Mouse (Mus musculus): ENCODE data around the gene Gapt. TPM values are rescaled to one million over a fixed set of nuclear protein-coding genes. Genes with fewer than 3 reads are reported as not detected.

Gapt gene
- polyA plus RNA-seq, 1 experiment from 2014 or later: 3.6 TPM

GRCm38 (mm10) chr13:110367961-110368555 lies 11.1 kb upstream of the Gapt start:
- Histone ChIP-seq H3K9me3 (replicated peaks; ENCODE audit: control insufficient read depth, low read length) (no peaks in the 10 kb centered on the region), H3K4me1 (ENCODE audit: control insufficient read depth, low read depth, low read length) (peaks cover 3% of the 10 kb centered on the region; the same call in 1 of the 2 replicates), H3K4me3 (ENCODE audit: low read depth, low read length) (no peak overlapping the region), H3K9ac (ENCODE audit: low read depth, low read length) (no peak overlapping the region), H3K27ac (ENCODE audit: low read length) (no peak overlapping the region), H3K36me3 (ENCODE audit: control insufficient read depth, insufficient read depth) (no peaks in the 10 kb centered on the region), H3K4me2 (ENCODE audit: low read depth, low read length) (no peak overlapping the region), H3K27me3 (ENCODE audit: control insufficient read depth, insufficient read depth, low read depth, low read length) (no peaks in the 10 kb centered on the region)
- peak; percentile 59 for ATAC-seq (ENCODE audit: low read depth)
- WGBS (ENCODE audit: insufficient replicate concordance): 52% methylated on average over 3 of the region's 3 CpGs

GRCm38 (mm10) chr13:110366477-110366876 lies 9.5 kb upstream of the Gapt start:
- H3K9ac ChIP-seq (ENCODE audit: low read depth, low read length): no peak overlapping the region
- peak; percentile 62 for ATAC-seq (ENCODE audit: low read depth)
- no peaks in the 10 kb centered on the region for H3K36me3 ChIP-seq (ENCODE audit: control insufficient read depth, insufficient read depth)
- peaks cover 3% of the 10 kb centered on the region; the same call in 1 of the 2 replicates for H3K4me1 ChIP-seq (ENCODE audit: control insufficient read depth, low read depth, low read length)
- no peak overlapping the region; the same call in 1 of the 2 replicates for H3K4me2 ChIP-seq (ENCODE audit: low read depth, low read length)
- no peak overlapping the region for H3K4me3 ChIP-seq (ENCODE audit: low read depth, low read length)
- peak overlapping the region; percentile 33 for H3K27ac ChIP-seq (ENCODE audit: low read length)
- WGBS (ENCODE audit: insufficient replicate concordance): 43% methylated on average over 3 of the region's 3 CpGs
- H3K27me3 ChIP-seq (ENCODE audit: control insufficient read depth, insufficient read depth, low read depth, low read length): no peaks in the 10 kb centered on the region
- H3K9me3 ChIP-seq (replicated peaks; ENCODE audit: control insufficient read depth, low read length): no peaks in the 10 kb centered on the region

DNA sequence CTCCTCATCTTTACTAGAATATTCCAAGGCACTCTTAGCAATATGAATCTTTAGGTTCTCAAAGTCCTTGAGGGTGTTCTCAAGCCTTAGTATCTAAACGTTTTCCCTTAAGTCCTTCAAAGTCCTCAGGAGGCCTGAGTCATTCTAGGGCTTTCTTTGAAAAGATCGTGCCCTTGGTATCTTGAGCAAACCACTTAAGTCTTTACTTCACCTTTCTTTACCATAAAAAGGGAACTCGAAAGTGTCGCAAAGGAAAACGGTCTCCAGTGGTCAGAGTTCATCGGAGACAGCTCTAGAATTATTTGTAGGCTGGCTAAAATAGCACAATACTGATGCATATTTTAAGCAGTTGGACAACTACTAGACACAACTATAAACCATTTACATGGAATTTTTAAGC lies 6.7 kb upstream of the Gapt start:
- 21% methylated on average over 6 of the region's 6 CpGs for WGBS (ENCODE audit: insufficient replicate concordance)
- no peak for ATAC-seq (ENCODE audit: low read depth)
- H3K27me3 ChIP-seq (ENCODE audit: control insufficient read depth, insufficient read depth, low read depth, low read length): no peaks in the 10 kb centered on the region

GRCm38 (mm10) chr13:110351051-110351450 lies 5.9 kb downstream of the Gapt start:
- 66% methylated on average over 6 of the region's 6 CpGs for WGBS (ENCODE audit: insufficient replicate concordance)
- no peak overlapping the region for H3K4me3 ChIP-seq (ENCODE audit: low read depth, low read length)
- H3K4me2 ChIP-seq (ENCODE audit: low read depth, low read length): no peak overlapping the region
- no peaks in the 10 kb centered on the region; the same call in 1 of the 2 replicates for H3K4me1 ChIP-seq (ENCODE audit: control insufficient read depth, low read depth, low read length)
- no peak overlapping the region for H3K27ac ChIP-seq (ENCODE audit: low read length)
- ATAC-seq (ENCODE audit: low read depth): no peak
- no peak overlapping the region for H3K9ac ChIP-seq (ENCODE audit: low read depth, low read length)
- H3K27me3 ChIP-seq (ENCODE audit: control insufficient read depth, insufficient read depth, low read depth, low read length): no peaks in the 10 kb centered on the region
- H3K36me3 ChIP-seq (ENCODE audit: control insufficient read depth, insufficient read depth): no peaks in the 10 kb centered on the region
- H3K9me3 ChIP-seq (replicated peaks; ENCODE audit: control insufficient read depth, low read length): no peaks in the 10 kb centered on the region

More for the DNA sequence above, 6.7 kb upstream of the Gapt start:
- H3K4me2 ChIP-seq (ENCODE audit: low read depth, low read length): no peak overlapping the region
- peaks cover 3% of the 10 kb centered on the region; the same call in 1 of the 2 replicates for H3K4me1 ChIP-seq (ENCODE audit: control insufficient read depth, low read depth, low read length)
- H3K9me3 ChIP-seq (replicated peaks; ENCODE audit: control insufficient read depth, low read length): no peaks in the 10 kb centered on the region
- no peak overlapping the region for H3K9ac ChIP-seq (ENCODE audit: low read depth, low read length)
- H3K4me3 ChIP-seq (ENCODE audit: low read depth, low read length): no peak overlapping the region
- H3K27ac ChIP-seq (ENCODE audit: low read length): no peak overlapping the region
- H3K36me3 ChIP-seq (ENCODE audit: control insufficient read depth, insufficient read depth): no peaks in the 10 kb centered on the region

DNA sequence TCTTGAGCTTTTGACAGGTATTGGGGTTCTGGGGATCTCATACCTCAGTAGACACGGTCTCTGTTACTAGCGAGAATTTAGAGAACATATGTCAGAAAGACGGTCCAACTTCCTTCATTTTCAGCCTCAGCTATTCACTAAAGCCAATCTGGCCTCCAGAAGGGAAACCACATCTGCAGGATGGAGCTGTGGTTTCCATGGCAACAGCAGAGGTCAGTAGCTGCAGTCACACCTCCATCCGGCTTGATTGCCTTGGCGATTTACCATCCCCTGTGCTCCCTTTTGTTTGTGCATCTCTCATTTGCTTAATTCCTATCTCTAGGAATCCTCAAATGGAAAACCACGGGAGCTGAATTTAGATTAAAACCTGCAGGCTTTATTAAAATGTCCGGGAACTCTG lies 10.3 kb downstream of the Gapt start:
- H3K9ac ChIP-seq (ENCODE audit: low read depth, low read length): no peak overlapping the region
- H3K27me3 ChIP-seq (ENCODE audit: control insufficient read depth, insufficient read depth, low read depth, low read length): no peaks in the 10 kb centered on the region
- H3K36me3 ChIP-seq (ENCODE audit: control insufficient read depth, insufficient read depth): no peaks in the 10 kb centered on the region
- H3K27ac ChIP-seq (ENCODE audit: low read length): no peak overlapping the region
- H3K4me2 ChIP-seq (ENCODE audit: low read depth, low read length): no peak overlapping the region
- no peaks in the 10 kb centered on the region; the same call in 1 of the 2 replicates for H3K4me1 ChIP-seq (ENCODE audit: control insufficient read depth, low read depth, low read length)
- WGBS (ENCODE audit: insufficient replicate concordance): 24% methylated on average over 7 of the region's 7 CpGs
- no peak for ATAC-seq (ENCODE audit: low read depth)
- H3K4me3 ChIP-seq (ENCODE audit: low read depth, low read length): no peak overlapping the region
- no peaks in the 10 kb centered on the region for H3K9me3 ChIP-seq (replicated peaks; ENCODE audit: control insufficient read depth, low read length)

DNA sequence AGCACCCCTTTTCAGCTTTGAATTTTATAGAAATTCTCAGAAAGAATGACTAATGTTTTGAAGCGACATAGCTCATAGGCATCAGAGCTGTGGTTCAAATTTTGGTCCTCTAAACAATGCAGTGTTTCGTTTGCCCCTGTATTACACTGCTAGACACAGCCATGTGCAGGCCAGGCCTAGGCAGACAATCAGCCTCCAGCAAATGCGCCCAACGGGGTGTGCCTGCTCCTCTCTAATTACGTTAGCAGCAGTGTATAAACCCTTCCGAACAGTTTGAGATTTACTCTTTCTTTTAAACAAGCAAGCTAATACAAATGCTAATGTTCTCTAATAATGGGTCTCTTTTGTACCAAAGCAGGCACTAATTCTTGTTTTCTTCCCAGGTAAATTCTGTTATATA lies 14.4 kb downstream of the Gapt start:
- ATAC-seq (ENCODE audit: low read depth): no peak
- no peak overlapping the region for H3K4me2 ChIP-seq (ENCODE audit: low read depth, low read length)
- no peak overlapping the region for H3K4me3 ChIP-seq (ENCODE audit: low read depth, low read length)
- H3K4me1 ChIP-seq (ENCODE audit: control insufficient read depth, low read depth, low read length): no peaks in the 10 kb centered on the region
- WGBS (ENCODE audit: insufficient replicate concordance): 71% methylated on average over 6 of the region's 6 CpGs
- H3K9ac ChIP-seq (ENCODE audit: low read depth, low read length): no peak overlapping the region
- no peaks in the 10 kb centered on the region for H3K27me3 ChIP-seq (ENCODE audit: control insufficient read depth, insufficient read depth, low read depth, low read length)
- H3K9me3 ChIP-seq (replicated peaks; ENCODE audit: control insufficient read depth, low read length): no peaks in the 10 kb centered on the region
- no peaks in the 10 kb centered on the region for H3K36me3 ChIP-seq (ENCODE audit: control insufficient read depth, insufficient read depth)
- H3K27ac ChIP-seq (ENCODE audit: low read length): no peak overlapping the region

GRCm38 (mm10) chr13:110332958-110333597 lies 23.9 kb downstream of the Gapt start:
- no peak overlapping the region for H3K4me3 ChIP-seq (ENCODE audit: low read depth, low read length)
- H3K27me3 ChIP-seq (ENCODE audit: control insufficient read depth, insufficient read depth, low read depth, low read length): no peaks in the 10 kb centered on the region
- no peak overlapping the region for H3K4me2 ChIP-seq (ENCODE audit: low read depth, low read length)
- H3K36me3 ChIP-seq (ENCODE audit: control insufficient read depth, insufficient read depth): no peaks in the 10 kb centered on the region
- no peak overlapping the region for H3K27ac ChIP-seq (ENCODE audit: low read length)
- no peak for ATAC-seq (ENCODE audit: low read depth)
- no peaks in the 10 kb centered on the region for H3K9me3 ChIP-seq (replicated peaks; ENCODE audit: control insufficient read depth, low read length)
- no peak overlapping the region for H3K9ac ChIP-seq (ENCODE audit: low read depth, low read length)
- H3K4me1 ChIP-seq (ENCODE audit: control insufficient read depth, low read depth, low read length): no peaks in the 10 kb centered on the region
- WGBS (ENCODE audit: insufficient replicate concordance): 79% methylated on average over 14 of the region's 14 CpGs

DNA sequence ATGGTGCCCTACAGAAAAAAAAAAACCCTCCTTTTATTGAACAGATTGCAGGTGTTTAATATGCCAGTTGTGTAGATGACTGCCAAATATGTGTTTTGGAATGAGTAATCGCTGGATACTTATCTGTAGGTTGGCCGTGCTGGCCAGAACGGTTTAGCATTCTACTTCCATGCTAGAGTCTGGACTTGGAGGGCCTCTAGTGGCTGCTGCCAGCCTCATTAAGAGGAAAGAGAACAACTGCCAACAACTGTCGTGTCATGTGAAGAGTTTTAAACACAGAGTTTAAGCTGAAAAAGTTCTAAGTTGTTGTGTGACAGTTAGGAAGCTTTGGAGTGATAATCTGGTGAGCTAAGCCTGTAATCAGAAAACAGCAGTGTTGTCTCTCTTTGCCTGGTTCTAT lies 38.3 kb downstream of the Gapt start:
- WGBS (ENCODE audit: insufficient replicate concordance): 43% methylated on average over 4 of the region's 4 CpGs
- Histone ChIP-seq H3K27me3 (ENCODE audit: control insufficient read depth, insufficient read depth, low read depth, low read length) (no peaks in the 10 kb centered on the region), H3K4me1 (ENCODE audit: control insufficient read depth, low read depth, low read length) (no peaks in the 10 kb centered on the region), H3K36me3 (ENCODE audit: control insufficient read depth, insufficient read depth) (no peaks in the 10 kb centered on the region), H3K4me2 (ENCODE audit: low read depth, low read length) (no peak overlapping the region), H3K4me3 (ENCODE audit: low read depth, low read length) (no peak overlapping the region), H3K9ac (ENCODE audit: low read depth, low read length) (no peak overlapping the region), H3K27ac (ENCODE audit: low read length) (no peak overlapping the region), H3K9me3 (replicated peaks; ENCODE audit: control insufficient read depth, low read length) (no peaks in the 10 kb centered on the region)
- ATAC-seq (ENCODE audit: low read depth): no peak

DNA sequence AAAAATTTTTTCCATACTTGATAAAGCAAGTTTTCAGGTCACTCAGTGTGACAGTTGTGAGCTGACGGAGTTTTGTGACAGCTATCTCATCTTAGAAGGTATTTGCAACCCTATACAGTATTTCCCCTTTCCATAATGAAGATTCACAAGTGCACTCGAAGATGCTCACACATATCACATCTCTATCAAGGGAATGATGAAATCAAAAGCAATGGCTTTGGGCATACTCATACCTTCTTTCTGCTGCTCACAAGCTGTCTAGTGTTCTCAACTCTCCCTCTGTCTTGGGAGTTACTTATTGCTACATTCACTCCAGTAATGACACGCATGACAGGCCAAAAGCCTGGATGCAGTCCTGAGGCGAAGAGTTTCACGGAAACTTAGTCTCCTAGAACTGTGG lies 49.8 kb downstream of the Gapt start:
- H3K4me3 ChIP-seq (ENCODE audit: low read depth, low read length): no peak overlapping the region
- no peaks in the 10 kb centered on the region for H3K36me3 ChIP-seq (ENCODE audit: control insufficient read depth, insufficient read depth)
- no peaks in the 10 kb centered on the region for H3K27me3 ChIP-seq (ENCODE audit: control insufficient read depth, insufficient read depth, low read depth, low read length)
- no peak overlapping the region for H3K9ac ChIP-seq (ENCODE audit: low read depth, low read length)
- H3K27ac ChIP-seq (ENCODE audit: low read length): no peak overlapping the region
- ATAC-seq (ENCODE audit: low read depth): no peak
- no peak overlapping the region for H3K4me2 ChIP-seq (ENCODE audit: low read depth, low read length)
- no peaks in the 10 kb centered on the region for H3K4me1 ChIP-seq (ENCODE audit: control insufficient read depth, low read depth, low read length)
- 63% methylated on average over 5 of the region's 5 CpGs for WGBS (ENCODE audit: insufficient replicate concordance)
- H3K9me3 ChIP-seq (replicated peaks; ENCODE audit: control insufficient read depth, low read length): no peaks in the 10 kb centered on the region

Measured in liver, embryonic 16.5 days (tissue).